Mouse (Mus musculus): Measurements from ENCODE around the gene Dpyd. TPM values are rescaled to one million over a fixed set of nuclear protein-coding genes. Genes with fewer than 3 reads are reported as not detected.

Gene Dpyd
- polyA plus RNA-seq, 1 experiment = 0.57 TPM

GRCm38 (mm10) chr3:119194071-119194470 lies 632.1 kb downstream of the Dpyd start:
- Histone ChIP-seq H3K9me3 (replicated peaks; ENCODE audit: control insufficient read depth, insufficient read depth, low read length, poor library complexity, severe bottlenecking) (no peaks in the 10 kb centered on the region), H3K27me3 (ENCODE audit: control insufficient read depth, insufficient read depth, low read length, poor library complexity, severe bottlenecking) (no peaks in the 10 kb centered on the region), H3K4me3 (ENCODE audit: low read depth, low read length) (no peak overlapping the region), H3K4me1 (ENCODE audit: control insufficient read depth, insufficient read depth, low read length) (no peaks in the 10 kb centered on the region), H3K9ac (ENCODE audit: low read depth, poor library complexity, severe bottlenecking) (no peak overlapping the region), H3K27ac (ENCODE audit: insufficient read depth, low read length) (no peak overlapping the region), H3K36me3 (ENCODE audit: control insufficient read depth, insufficient read depth, low read length, poor library complexity, severe bottlenecking) (no peaks in the 10 kb centered on the region)
- TF ChIP-seq EP300 (IDR thresholded peaks at IDR 0.05; ENCODE audit: insufficient read depth, low read depth, low read length) (no peak), CTCF (IDR thresholded peaks at IDR 0.05; ENCODE audit: low read depth, low read length) (no peak), POLR2A (IDR thresholded peaks at IDR 0.05; ENCODE audit: insufficient read depth, low read length) (no peak)

- Histone ChIP-seq H3K4me3 (ENCODE audit: low read depth, low read length) (no peak overlapping the region), H3K4me1 (ENCODE audit: control insufficient read depth, insufficient read depth, low read length) (no peaks in the 10 kb centered on the region), H3K27me3 (ENCODE audit: control insufficient read depth, insufficient read depth, low read length, poor library complexity, severe bottlenecking) (no peaks in the 10 kb centered on the region), H3K9ac (ENCODE audit: low read depth, poor library complexity, severe bottlenecking) (no peak overlapping the region), H3K9me3 (replicated peaks; ENCODE audit: control insufficient read depth, insufficient read depth, low read length, poor library complexity, severe bottlenecking) (no peaks in the 10 kb centered on the region), H3K27ac (ENCODE audit: insufficient read depth, low read length) (no peak overlapping the region), H3K36me3 (ENCODE audit: control insufficient read depth, insufficient read depth, low read length, poor library complexity, severe bottlenecking) (no peaks in the 10 kb centered on the region)
- no peak for TF ChIP-seq EP300 (IDR thresholded peaks at IDR 0.05; ENCODE audit: insufficient read depth, low read depth, low read length)
- TF ChIP-seq CTCF (IDR thresholded peaks at IDR 0.05; ENCODE audit: low read depth, low read length) = no peak
- TF ChIP-seq POLR2A (IDR thresholded peaks at IDR 0.05; ENCODE audit: insufficient read depth, low read length) = no peak
These were observed 633.7 kb downstream of the Dpyd start for GRCm38 (mm10) chr3:119195613-119196012.

GRCm38 (mm10) chr3:119220763-119221412 lies 659.0 kb downstream of the Dpyd start:
- TF ChIP-seq POLR2A (IDR thresholded peaks at IDR 0.05; ENCODE audit: insufficient read depth, low read length) (no peak), CTCF (IDR thresholded peaks at IDR 0.05; ENCODE audit: low read depth, low read length) (no peak), EP300 (IDR thresholded peaks at IDR 0.05; ENCODE audit: insufficient read depth, low read depth, low read length) (no peak)
- Histone ChIP-seq H3K27me3 (ENCODE audit: control insufficient read depth, insufficient read depth, low read length, poor library complexity, severe bottlenecking) (no peaks in the 10 kb centered on the region), H3K4me3 (ENCODE audit: low read depth, low read length) (no peak overlapping the region), H3K9me3 (replicated peaks; ENCODE audit: control insufficient read depth, insufficient read depth, low read length, poor library complexity, severe bottlenecking) (no peaks in the 10 kb centered on the region), H3K27ac (ENCODE audit: insufficient read depth, low read length) (no peak overlapping the region), H3K4me1 (ENCODE audit: control insufficient read depth, insufficient read depth, low read length) (no peaks in the 10 kb centered on the region), H3K36me3 (ENCODE audit: control insufficient read depth, insufficient read depth, low read length, poor library complexity, severe bottlenecking) (no peaks in the 10 kb centered on the region), H3K9ac (ENCODE audit: low read depth, poor library complexity, severe bottlenecking) (no peak overlapping the region)

GRCm38 (mm10) chr3:119243181-119243580 lies 681.3 kb downstream of the Dpyd start:
- Histone ChIP-seq H3K27me3 (ENCODE audit: control insufficient read depth, insufficient read depth, low read length, poor library complexity, severe bottlenecking) (no peaks in the 10 kb centered on the region), H3K4me1 (ENCODE audit: control insufficient read depth, insufficient read depth, low read length) (no peaks in the 10 kb centered on the region), H3K9me3 (replicated peaks; ENCODE audit: control insufficient read depth, insufficient read depth, low read length, poor library complexity, severe bottlenecking) (no peaks in the 10 kb centered on the region), H3K9ac (ENCODE audit: low read depth, poor library complexity, severe bottlenecking) (no peak overlapping the region), H3K27ac (ENCODE audit: insufficient read depth, low read length) (no peak overlapping the region), H3K36me3 (ENCODE audit: control insufficient read depth, insufficient read depth, low read length, poor library complexity, severe bottlenecking) (no peaks in the 10 kb centered on the region), H3K4me3 (ENCODE audit: low read depth, low read length) (no peak overlapping the region)
- TF ChIP-seq CTCF (IDR thresholded peaks at IDR 0.05; ENCODE audit: low read depth, low read length) (no peak), EP300 (IDR thresholded peaks at IDR 0.05; ENCODE audit: insufficient read depth, low read depth, low read length) (no peak), POLR2A (IDR thresholded peaks at IDR 0.05; ENCODE audit: insufficient read depth, low read length) (no peak)

GRCm38 (mm10) chr3:119256516-119256915 lies 694.6 kb downstream of the Dpyd start:
- TF ChIP-seq EP300 (IDR thresholded peaks at IDR 0.05; ENCODE audit: insufficient read depth, low read depth, low read length) (no peak), POLR2A (IDR thresholded peaks at IDR 0.05; ENCODE audit: insufficient read depth, low read length) (no peak), CTCF (IDR thresholded peaks at IDR 0.05; ENCODE audit: low read depth, low read length) (no peak)
- no peaks in the 10 kb centered on the region for H3K27me3 ChIP-seq (ENCODE audit: control insufficient read depth, insufficient read depth, low read length, poor library complexity, severe bottlenecking)
- H3K4me3 ChIP-seq (ENCODE audit: low read depth, low read length) = no peak overlapping the region
- H3K9ac ChIP-seq (ENCODE audit: low read depth, poor library complexity, severe bottlenecking) = no peak overlapping the region
- H3K27ac ChIP-seq (ENCODE audit: insufficient read depth, low read length) = no peak overlapping the region
- no peaks in the 10 kb centered on the region for H3K9me3 ChIP-seq (replicated peaks; ENCODE audit: control insufficient read depth, insufficient read depth, low read length, poor library complexity, severe bottlenecking)
- H3K4me1 ChIP-seq (ENCODE audit: control insufficient read depth, insufficient read depth, low read length) = no peaks in the 10 kb centered on the region
- H3K36me3 ChIP-seq (ENCODE audit: control insufficient read depth, insufficient read depth, low read length, poor library complexity, severe bottlenecking) = no peaks in the 10 kb centered on the region

- no peaks in the 10 kb centered on the region for H3K9me3 ChIP-seq (replicated peaks; ENCODE audit: control insufficient read depth, insufficient read depth, low read length, poor library complexity, severe bottlenecking)
- no peaks in the 10 kb centered on the region for H3K36me3 ChIP-seq (ENCODE audit: control insufficient read depth, insufficient read depth, low read length, poor library complexity, severe bottlenecking)
- H3K27ac ChIP-seq (ENCODE audit: insufficient read depth, low read length) = no peak overlapping the region
- H3K27me3 ChIP-seq (ENCODE audit: control insufficient read depth, insufficient read depth, low read length, poor library complexity, severe bottlenecking) = no peaks in the 10 kb centered on the region
- no peaks in the 10 kb centered on the region for H3K4me1 ChIP-seq (ENCODE audit: control insufficient read depth, insufficient read depth, low read length)
- TF ChIP-seq POLR2A (IDR thresholded peaks at IDR 0.05; ENCODE audit: insufficient read depth, low read length) = no peak
- TF ChIP-seq EP300 (IDR thresholded peaks at IDR 0.05; ENCODE audit: insufficient read depth, low read depth, low read length) = no peak
- no peak for TF ChIP-seq CTCF (IDR thresholded peaks at IDR 0.05; ENCODE audit: low read depth, low read length)
- H3K4me3 ChIP-seq (ENCODE audit: low read depth, low read length) = no peak overlapping the region
- H3K9ac ChIP-seq (ENCODE audit: low read depth, poor library complexity, severe bottlenecking) = no peak overlapping the region
These were observed 713.3 kb downstream of the Dpyd start for GRCm38 (mm10) chr3:119275241-119275640.
